Mouse (Mus musculus) WW6 (cell line): ENCODE measurements around the gene Tshz2.

Experiments used
- DNase-seq: peaks from one replicate; pipeline ENCODE4 v3.0.0-alpha.2; 2013; ENCODE audit warnings: low read depth, low spot score

The Tshz2 gene

GRCm38 (mm10) chr2:169869468-169869867 lies 236.7 kb downstream of the Tshz2 start:
- no peak for DNase-seq

- DNase-seq, result no peak
Measured at GRCm38 (mm10) chr2:169870503-169870902, 237.7 kb downstream of the Tshz2 start.

GRCm38 (mm10) chr2:169871436-169872060 lies 238.7 kb downstream of the Tshz2 start:
- DNase-seq, result no peak

- no peak for DNase-seq
Measured at GRCm38 (mm10) chr2:169873442-169873841, 240.6 kb downstream of the Tshz2 start.

GRCm38 (mm10) chr2:169887921-169888320 lies 255.1 kb downstream of the Tshz2 start:
- DNase-seq, result no peak

GRCm38 (mm10) chr2:169892441-169893038 lies 259.7 kb downstream of the Tshz2 start:
- DNase-seq, result no peak

GRCm38 (mm10) chr2:169902896-169903295 lies 270.1 kb downstream of the Tshz2 start:
- DNase-seq, result no peak

- DNase-seq, result no peak
Measured at GRCm38 (mm10) chr2:169906396-169906795, 273.6 kb downstream of the Tshz2 start.

- no peak for DNase-seq
Measured at GRCm38 (mm10) chr2:169907979-169908378, 275.2 kb downstream of the Tshz2 start.

- DNase-seq, result no peak
Measured at GRCm38 (mm10) chr2:169910606-169911005, 277.8 kb downstream of the Tshz2 start.

- no peak for DNase-seq
Measured at GRCm38 (mm10) chr2:169912826-169913225, 280.0 kb downstream of the Tshz2 start.

- DNase-seq, result peak; percentile 76
Measured at GRCm38 (mm10) chr2:169914903-169915302, 282.1 kb downstream of the Tshz2 start.

GRCm38 (mm10) chr2:169915326-169915725 lies 282.5 kb downstream of the Tshz2 start:
- DNase-seq, result no peak

- no peak for DNase-seq
Measured at GRCm38 (mm10) chr2:169919111-169919695, 286.4 kb downstream of the Tshz2 start.

- DNase-seq, result no peak
Measured at GRCm38 (mm10) chr2:169924177-169924810, 291.5 kb downstream of the Tshz2 start.

GRCm38 (mm10) chr2:169925466-169925865 lies 292.7 kb downstream of the Tshz2 start:
- no peak for DNase-seq

GRCm38 (mm10) chr2:169926016-169926415 lies 293.2 kb downstream of the Tshz2 start:
- DNase-seq, result no peak

GRCm38 (mm10) chr2:169927401-169927800 lies 294.6 kb downstream of the Tshz2 start:
- no peak for DNase-seq

- DNase-seq, result no peak
Measured at GRCm38 (mm10) chr2:169928447-169929120, 295.8 kb downstream of the Tshz2 start.

GRCm38 (mm10) chr2:169929540-169930497 lies 297.0 kb downstream of the Tshz2 start:
- peak; percentile 66 for DNase-seq

- DNase-seq, result no peak
Measured at GRCm38 (mm10) chr2:169935642-169936041, 302.8 kb downstream of the Tshz2 start.
